Mouse (Mus musculus): Measurements from ENCODE around the gene Gm11111.
"Not testable (repeated sequence)": the region's sequence is repeated elsewhere in the genome, so short reads cannot be mapped to it uniquely, and the experiment has no call there.

Gm11111 gene

GRCm38 (mm10) chr5:98552395-98552794 lies at the start of gene Gm11111:
Gene Gm11111 (plus strand): TSS chr5:98552695.
- no peak for DNase-seq (ENCODE audit: low spot score in 2 of 2)

DNA sequence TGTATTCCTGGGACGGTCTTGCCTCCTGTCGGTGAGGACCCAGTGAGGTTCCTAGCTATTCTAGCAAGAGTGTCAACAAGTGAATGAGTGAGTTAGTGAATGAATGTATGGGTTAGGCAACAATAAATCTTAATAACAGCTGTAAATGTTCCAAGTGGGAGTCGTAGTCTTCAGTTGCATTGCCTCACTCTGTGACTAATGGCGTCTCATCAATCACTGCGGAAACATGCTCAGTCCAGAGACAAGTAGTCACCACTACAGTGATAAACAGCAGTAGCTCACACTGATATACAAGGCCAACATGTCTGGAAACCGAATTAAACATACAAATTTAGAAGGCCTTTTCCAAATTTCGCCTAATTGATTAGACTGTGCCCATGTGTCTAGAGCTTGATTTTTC lies 36.3 kb upstream of the Gm11111 start:
- DNase-seq (ENCODE audit: low spot score in 2 of 2) = no peak

- DNase-seq (ENCODE audit: low spot score in 2 of 2) = no peak
These were observed 32.4 kb upstream of the Gm11111 start for GRCm38 (mm10) chr5:98520118-98520517.

DNA sequence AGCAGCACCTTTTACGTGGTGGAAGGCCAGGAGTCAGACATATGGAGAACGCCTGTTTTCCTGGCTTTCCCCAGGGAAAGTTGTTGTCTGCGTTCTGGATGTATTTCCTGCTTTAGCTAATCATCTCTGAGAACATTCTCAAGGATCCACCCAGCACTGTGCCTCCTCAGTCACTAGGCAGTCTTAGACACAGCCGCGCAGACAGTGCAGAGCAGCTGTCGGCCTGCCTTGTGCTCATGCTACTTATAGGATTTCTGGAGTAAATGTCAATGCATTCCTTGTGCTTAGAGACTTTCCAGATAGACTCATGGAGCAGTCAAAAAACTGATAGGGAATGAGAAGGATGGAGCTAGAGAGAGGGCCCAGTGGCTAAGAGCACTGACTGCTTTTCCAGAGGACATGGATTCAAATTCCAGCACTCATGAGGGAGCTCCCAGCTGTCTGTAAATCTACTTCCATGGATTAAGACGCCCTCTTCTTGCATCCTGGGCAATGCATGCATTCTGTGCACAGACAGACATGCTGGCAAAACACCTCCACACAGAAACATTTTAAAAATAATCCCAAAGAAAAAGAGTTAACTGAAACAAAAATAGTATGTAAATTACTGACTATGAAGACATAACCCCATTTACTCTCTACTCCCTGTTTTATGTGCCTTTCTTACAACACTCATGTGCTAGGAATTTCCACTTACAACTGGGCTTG lies 30.1 kb upstream of the Gm11111 start:
- DNase-seq (ENCODE audit: low spot score in 2 of 2) = no peak

- DNase-seq (ENCODE audit: low spot score in 2 of 2) = no peak
These were observed 29.4 kb upstream of the Gm11111 start for GRCm38 (mm10) chr5:98523050-98523449.

GRCm38 (mm10) chr5:98523783-98524182 lies 28.7 kb upstream of the Gm11111 start:
- DNase-seq (ENCODE audit: low spot score in 2 of 2) = no peak

GRCm38 (mm10) chr5:98541333-98541732 lies 11.2 kb upstream of the Gm11111 start:
- no peak for DNase-seq (ENCODE audit: low spot score in 2 of 2)

DNA sequence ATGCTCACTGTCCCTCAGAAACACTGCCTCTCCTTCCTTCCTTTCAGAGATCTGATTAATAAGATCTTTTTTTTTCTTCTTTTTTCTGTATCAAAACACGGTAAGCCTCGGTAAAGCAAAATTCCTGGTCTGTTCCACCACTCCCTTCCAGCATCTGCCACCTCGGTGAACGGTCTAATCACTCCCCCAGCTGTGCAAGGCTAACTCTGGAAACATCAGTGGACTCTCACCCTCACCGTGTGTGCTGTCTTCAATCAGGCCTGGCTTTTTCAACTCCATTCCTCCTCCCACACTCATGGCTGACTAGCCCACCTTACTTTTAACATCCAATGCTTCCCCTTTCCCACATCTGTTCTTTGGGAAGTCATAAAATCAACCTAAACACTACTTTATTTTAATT lies 2.2 kb upstream of the Gm11111 start:
- no peak for DNase-seq (ENCODE audit: low spot score in 2 of 2)

GRCm38 (mm10) chr5:98550873-98551272 lies 1.6 kb upstream of the Gm11111 start:
- no peak for DNase-seq (ENCODE audit: low spot score in 2 of 2)

GRCm38 (mm10) chr5:98552811-98553601 lies 511 bp downstream of the Gm11111 start:
- no peak for DNase-seq (ENCODE audit: low spot score in 2 of 2)

DNA sequence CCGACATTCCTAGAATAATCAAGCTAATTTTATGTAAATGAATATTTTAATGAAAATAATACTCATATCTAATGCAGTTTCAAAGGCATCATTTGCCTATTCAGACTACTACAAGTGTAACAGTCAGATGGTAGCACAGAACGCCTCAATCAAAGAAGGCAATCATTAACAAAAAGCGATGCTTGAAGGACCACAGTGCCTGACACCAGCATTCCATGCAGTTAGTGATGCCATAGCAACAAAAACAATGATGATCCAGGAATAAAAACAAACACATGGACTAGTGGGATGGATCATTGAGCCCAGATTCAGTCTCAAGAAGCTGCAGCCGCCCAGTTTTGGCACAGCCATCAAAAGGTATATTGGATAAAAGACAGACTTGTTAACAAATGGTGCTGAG lies 8.8 kb downstream of the Gm11111 start:
- DNase-seq (ENCODE audit: low spot score in 2 of 2) = no peak

DNA sequence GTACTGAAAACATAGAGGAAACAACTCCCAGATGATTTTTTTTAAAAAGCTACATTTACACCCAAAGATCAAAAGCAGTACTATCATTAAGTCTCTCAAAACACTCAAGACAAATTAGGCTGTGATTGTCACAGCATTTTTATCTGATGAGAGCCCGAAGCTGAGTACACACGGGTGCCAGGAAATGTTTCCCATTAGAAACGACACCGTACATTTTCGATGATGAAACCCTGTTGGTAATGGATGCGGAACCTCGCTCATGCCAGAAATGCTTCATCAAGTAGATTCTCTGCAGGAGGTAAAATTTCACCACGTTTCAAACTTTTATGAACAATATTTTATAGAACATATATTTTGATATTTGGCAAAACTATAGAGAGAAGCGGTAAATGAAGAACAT lies 10.3 kb downstream of the Gm11111 start:
- no peak for DNase-seq (ENCODE audit: low spot score in 2 of 2)

GRCm38 (mm10) chr5:98563801-98564200 lies 11.3 kb downstream of the Gm11111 start:
- no peak for DNase-seq (ENCODE audit: low spot score in 2 of 2)

GRCm38 (mm10) chr5:98566461-98567193 lies 14.1 kb downstream of the Gm11111 start:
- no peak for DNase-seq (ENCODE audit: low spot score in 2 of 2)

DNA sequence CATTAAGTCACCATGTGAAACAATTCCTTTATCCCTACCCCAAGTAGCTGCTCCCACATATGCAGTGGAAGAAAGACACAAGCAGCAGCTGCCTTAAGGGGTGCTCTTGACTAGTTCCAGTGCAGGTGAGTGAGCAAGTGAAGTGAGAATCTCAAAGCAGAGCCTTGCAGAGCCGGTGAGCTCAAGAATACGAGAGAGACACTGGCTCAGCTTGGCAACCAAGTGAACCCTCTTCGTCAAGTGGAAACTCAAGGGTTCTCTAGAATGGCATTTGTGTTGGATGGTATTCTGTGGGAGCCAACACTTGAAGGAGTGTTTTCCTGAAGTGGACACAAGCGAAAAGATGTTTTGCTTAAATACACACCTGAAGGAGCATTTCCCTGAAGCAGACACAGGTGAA lies 16.0 kb downstream of the Gm11111 start:
- DNase-seq (ENCODE audit: low spot score in 2 of 2) = no peak

DNA sequence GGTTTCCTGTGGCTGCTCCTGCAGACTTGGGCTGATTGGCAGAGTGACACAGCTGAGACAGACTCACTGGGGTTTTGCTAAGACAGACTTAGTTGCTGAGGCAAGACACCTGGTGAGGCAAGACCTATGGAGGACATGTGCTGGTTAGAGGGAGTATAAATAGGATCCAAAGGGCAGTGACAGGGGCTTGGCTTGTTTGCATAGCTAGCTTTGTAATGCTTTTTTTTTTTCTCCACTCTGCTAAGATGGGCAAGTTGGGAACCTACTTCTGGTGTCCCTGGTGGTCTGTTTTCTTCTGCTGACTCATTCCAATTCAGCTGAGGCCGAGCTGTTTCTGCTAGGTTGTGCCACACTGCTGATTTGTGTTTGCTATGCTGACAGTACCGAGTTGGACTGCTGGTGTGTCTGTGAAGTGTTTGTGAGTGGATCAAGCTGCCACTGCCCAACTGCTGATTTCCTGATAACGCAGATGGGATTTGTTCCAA lies 16.6 kb downstream of the Gm11111 start:
- DNase-seq (ENCODE audit: low spot score in 2 of 2) = no peak

DNA sequence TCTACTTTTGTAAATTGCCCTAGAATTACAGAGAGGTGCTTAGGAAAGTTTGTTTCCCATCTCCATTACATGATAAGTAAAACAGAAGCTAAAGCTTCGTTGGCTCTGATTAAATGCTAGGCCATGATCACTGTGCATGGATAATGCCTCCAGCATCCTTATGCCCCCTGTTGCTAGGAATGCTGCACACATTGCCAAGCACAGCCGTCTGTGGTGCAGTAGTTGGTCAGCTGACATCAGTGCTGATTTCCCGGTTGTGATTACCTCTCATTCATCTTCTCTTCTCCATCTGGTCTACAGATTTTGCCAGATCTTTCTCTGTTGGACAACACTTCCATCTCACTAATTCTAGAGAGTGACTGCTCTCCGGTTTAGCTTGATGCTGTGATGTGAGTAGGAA lies 19.9 kb downstream of the Gm11111 start:
- DNase-seq (ENCODE audit: low spot score in 2 of 2) = no peak

- DNase-seq (ENCODE audit: low spot score in 2 of 2) = no peak
These were observed 22.4 kb downstream of the Gm11111 start for GRCm38 (mm10) chr5:98574711-98575470.

DNA sequence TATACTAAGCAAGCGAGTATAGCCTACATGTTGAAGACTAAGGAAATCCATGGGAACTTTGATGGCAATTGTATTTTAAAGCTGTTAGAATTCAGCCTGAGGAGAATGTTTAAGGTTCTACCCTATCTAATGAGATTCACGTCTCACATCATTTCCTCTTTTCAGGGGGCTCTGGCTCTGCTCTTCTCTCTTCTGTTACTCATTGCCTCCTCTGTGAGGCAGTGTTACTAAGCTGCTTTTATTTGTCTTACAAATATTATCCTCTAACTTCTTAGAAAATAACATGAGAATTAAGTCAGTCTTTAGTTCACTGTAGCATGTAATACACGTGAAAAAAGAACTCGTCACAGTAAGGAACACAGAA lies 23.0 kb downstream of the Gm11111 start:
- no peak for DNase-seq (ENCODE audit: low spot score in 2 of 2)

GRCm38 (mm10) chr5:98576538-98576937 lies 24.0 kb downstream of the Gm11111 start:
- not testable (repeated sequence) for DNase-seq (ENCODE audit: low spot score in 2 of 2)

GRCm38 (mm10) chr5:98578398-98578797 lies 25.9 kb downstream of the Gm11111 start:
- no peak for DNase-seq (ENCODE audit: low spot score in 2 of 2)

DNA sequence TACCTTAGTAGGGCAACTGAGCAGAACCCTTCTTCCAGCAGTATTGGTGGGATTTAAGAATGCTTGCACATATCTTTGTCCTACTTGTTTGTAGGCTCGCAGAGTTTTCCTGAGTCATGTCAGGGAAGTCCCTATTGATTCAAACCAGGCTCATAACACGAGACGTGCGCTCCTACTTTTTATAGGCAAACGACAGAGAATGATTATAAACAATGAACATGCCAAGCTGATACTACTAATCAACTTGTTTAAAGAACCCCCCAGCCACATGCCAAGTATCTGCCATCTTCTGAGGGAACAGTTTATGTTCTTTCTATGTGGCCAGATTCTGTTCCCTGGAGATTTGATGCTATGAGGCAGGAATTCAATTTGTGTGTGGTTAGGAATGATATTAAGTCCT lies 28.3 kb downstream of the Gm11111 start:
- DNase-seq (ENCODE audit: low spot score in 2 of 2) = no peak
